Mouse (Mus musculus) spleen, adult 18-20 months (tissue): Measurements from ENCODE around the gene Hoxd11.

Experiments
- DNase-seq, 2 experiments: peaks; one replicate each; pipeline ENCODE4 v3.0.0; 2022; ENCODE audit warnings: mixed read lengths in 2 of 2

The Hoxd11 gene

GRCm38 (mm10) chr2:74732513-74733316 is 53.4 kb downstream of the Hoxd11 start:
- no peak for DNase-seq

DNA sequence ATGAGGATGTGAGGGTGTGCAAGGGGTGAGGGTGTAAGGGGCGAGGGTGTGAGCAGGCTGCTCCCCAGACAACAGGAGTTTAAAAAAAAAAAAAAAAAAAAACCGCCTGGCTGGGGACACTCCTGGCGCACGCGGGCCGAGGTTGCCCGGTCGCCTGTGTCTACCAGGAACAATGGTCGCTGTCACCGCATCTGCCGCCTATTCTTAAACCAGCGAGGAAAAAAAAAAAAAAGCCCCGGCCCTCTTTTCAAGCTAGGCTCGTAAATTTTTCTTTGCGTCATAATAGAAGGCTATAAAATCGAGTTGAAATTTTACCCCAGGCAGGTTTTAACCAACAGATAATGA is 53.9 kb downstream of the Hoxd11 start:
- no peak for DNase-seq

DNA sequence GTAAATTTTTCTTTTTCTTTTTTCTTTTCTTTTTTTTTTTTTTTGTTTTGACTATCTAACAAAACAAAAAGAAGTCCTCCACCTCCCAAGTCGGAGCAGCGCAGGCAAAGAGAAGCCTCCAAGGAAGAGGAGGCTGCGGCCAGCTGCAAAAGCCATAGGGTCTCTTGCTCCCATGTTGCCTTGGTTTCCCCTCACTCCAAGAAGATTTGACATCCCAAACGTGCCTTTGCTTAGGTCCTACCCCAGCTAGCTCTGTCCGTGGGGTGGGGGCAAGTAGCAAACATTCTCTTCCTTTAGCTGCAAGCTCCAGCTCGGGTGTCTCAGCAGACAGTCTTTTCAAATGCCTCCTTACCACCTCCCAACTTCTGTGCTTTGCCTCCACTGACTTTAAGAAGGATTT is 54.4 kb downstream of the Hoxd11 start:
- no peak for DNase-seq

DNA sequence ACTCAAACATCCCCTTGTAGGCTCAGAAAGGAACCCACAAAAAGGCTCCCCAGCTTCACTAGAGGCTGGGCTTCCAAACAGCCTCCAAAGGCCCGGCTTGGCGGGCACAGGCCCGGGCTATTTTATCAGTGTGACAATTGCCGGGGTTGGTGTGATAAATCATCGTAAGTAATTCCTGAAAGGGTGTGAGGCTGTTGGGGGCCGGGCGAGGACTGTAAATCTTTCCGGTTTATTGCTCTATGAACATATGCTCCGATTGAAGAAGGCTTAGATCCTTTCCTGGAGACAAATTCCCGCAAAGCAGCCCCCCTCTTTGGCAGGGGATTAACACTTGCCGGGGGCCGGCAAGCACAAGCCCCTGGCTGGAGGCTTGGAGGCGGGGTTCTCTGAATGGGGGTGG is 55.1 kb downstream of the Hoxd11 start:
- no peak for DNase-seq

DNA sequence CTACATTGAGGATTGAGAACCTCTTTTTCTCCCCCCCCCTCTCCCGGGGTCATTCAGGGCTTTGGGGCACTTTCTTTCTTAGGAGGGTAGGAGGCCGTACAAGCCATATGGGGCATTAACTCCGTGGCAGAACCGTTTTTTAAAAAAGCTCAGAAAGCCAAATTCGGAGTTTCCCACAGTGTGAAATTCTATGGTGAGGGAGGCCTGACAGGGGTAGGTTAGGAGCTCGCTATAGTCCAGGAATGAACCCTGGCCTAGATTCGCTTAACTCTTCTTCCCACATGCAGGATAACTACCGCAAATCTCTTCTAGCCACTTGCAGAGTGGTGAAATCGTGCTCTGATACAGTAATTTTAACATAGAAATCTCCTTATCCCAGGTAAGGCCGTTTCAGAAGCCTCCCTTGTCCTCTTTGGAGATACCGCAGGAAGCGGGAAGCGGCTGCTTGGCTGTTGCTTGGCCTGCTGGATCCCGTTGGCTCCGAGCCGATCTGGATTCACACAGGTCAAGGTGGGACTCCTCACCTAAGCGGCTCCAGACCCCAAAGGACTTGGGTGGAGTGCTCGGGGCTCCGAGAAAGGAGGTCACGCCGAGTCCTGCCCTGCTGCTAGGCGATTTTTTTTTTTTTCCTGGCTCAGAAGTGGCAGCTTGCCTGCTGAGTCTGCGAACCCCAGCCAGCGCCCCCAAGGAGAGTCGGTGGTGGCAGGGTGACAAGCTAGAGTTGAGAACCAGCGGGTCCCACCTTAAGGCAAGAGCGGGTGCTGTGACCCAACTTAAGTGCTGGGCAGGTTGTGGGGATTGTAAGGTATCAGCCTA is 55.8 kb downstream of the Hoxd11 start:
- no peak for DNase-seq

DNA sequence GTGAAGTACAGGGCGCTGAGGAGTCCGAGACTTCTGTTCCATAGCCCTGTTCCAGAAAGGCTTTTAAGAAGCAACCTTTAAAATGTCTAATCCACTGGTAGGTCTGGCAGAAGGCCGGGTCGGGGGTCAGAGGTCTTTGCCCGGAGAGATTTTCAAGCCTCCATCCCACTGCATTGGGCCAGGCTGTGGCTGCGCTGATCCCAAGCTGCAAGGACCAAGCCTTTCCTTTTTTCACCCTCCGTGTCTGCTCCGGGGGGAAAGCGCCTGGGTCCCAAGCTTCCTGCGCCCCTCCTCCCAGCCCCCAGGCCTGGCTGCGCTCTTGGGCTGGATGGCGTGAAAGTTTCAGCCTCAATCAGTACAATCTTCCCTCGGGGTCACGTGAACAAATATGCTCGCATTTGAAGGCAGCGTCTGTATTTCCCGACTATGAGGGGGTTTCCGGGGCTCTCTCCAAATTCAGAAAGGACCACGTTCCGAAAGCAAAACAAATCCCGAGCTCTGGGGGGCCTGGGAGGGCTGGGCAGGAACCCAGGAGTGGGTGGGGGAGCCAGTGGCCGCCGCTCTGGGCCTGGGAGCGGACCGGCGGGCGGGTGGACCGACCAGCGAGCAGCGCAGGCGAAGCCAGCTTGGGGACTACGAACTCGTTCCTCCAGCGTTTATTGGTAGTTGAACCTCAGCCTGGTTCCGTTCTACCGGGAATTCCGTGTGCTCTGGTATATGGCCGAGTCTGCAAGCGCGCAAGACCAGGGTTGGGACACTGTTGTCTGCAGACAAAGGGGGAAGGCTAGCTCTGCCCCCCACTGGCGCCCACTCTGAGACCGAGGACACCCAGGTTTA is 56.7 kb downstream of the Hoxd11 start:
- DNase-seq: no peak
